In the genomic region with DNA sequence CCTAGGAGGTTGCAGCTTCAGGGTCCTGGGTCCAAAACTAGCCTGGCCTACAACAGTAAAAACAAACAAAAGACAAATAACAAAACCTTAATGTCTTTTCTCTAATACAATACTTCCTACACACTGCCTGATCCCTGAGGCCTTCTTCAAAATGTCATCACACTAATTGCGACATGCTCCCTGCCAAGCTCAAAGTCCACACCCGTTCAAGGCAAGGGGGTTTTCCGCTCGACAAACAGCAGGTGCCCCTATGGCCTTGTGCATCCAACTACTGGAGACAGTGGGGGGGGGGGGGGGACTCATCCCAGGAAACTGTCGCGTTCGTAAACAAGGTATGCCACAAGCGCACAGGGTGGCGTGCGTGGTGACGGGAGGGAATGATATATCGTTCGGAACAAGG, we compare ENCODE assay signal across 8 mouse cellular contexts. TPM values are rescaled to one million over a fixed set of nuclear protein-coding genes. Genes with fewer than 3 reads are reported as not detected.
A peak's percentile ranks its signal among the peaks of the same experiment; 100 is the strongest.
DNase-seq lines count a peak whose midpoint lies in the region; ATAC-seq lines count a peak whose summit lies in the region.

No protein-coding gene starts in this region.

- peak overlapping the region; percentile 89; the same call in 1 of the 2 replicates for H3K27ac ChIP-seq in lung, embryonic 15.5 days
- peak overlapping the region; percentile 94 for H3K27ac ChIP-seq in neural tube, embryonic 15.5 days (replicated peaks)

- peaks cover 44% of the 10 kb centered on the region for H3K4me1 ChIP-seq in lung, embryonic 15.5 days
- peaks cover 47% of the 10 kb centered on the region for H3K4me1 ChIP-seq in neural tube, embryonic 15.5 days

- 1% methylated on average over 13 of the region's 13 CpGs for WGBS in lung, embryonic 15.5 days
- 1% methylated on average over 13 of the region's 13 CpGs for WGBS in neural tube, embryonic 15.5 days

- H3K4me2 ChIP-seq in lung, embryonic 15.5 days: peak overlapping the region; percentile 85
- H3K4me2 ChIP-seq in neural tube, embryonic 15.5 days: peak overlapping the region; percentile 82

- no peak for DNase-seq in lung, adult 18-20 months
- peak; percentile 37 to 69 for DNase-seq in kidney, postnatal 25 days
- no peak for DNase-seq in right cerebral cortex, adult 2 months (ENCODE audit: low spot score in 2 of 2)
- DNase-seq in embryo, embryonic 9.5 days (ENCODE audit: extremely low spot score): no peak
- DNase-seq in adrenal gland, adult 18-20 months (ENCODE audit: low spot score in 2 of 2): no peak

- H3K27me3 ChIP-seq in lung, embryonic 15.5 days: no peaks in the 10 kb centered on the region
- H3K27me3 ChIP-seq in neural tube, embryonic 15.5 days (replicated peaks): no peaks in the 10 kb centered on the region

- H3K9me3 ChIP-seq in lung, embryonic 15.5 days: no peaks in the 10 kb centered on the region
- H3K9me3 ChIP-seq in neural tube, embryonic 15.5 days (replicated peaks): no peaks in the 10 kb centered on the region

- no peak for ATAC-seq in lung, embryonic 15.5 days (ENCODE audit: borderline replicate concordance, extremely low read depth, low FRiP score, low TSS enrichment)
- 0 out of 2 replicates have a peak, but pooled peaks have one; percentile 3 for ATAC-seq in erythroblast, adult 5-6 weeks (replicated peaks; ENCODE audit: low FRiP score, poor library complexity, severe bottlenecking)
- no peak for ATAC-seq in neural tube, embryonic 15.5 days (ENCODE audit: low FRiP score)

- H3K36me3 ChIP-seq in lung, embryonic 15.5 days: no peaks in the 10 kb centered on the region
- H3K36me3 ChIP-seq in neural tube, embryonic 15.5 days: no peaks in the 10 kb centered on the region

- peak overlapping the region; percentile 99 for H3K9ac ChIP-seq in lung, embryonic 15.5 days
- H3K9ac ChIP-seq in neural tube, embryonic 15.5 days (replicated peaks): peak overlapping the region; percentile 90

- H3K4me3 ChIP-seq in lung, embryonic 15.5 days: peak overlapping the region; percentile 93
- peak overlapping the region; percentile 98 for H3K4me3 ChIP-seq in neural tube, embryonic 15.5 days (replicated peaks)

RNA-seq across cellular contexts. Expression of gene Rexo1, which starts 0.7 kb away (rescaled TPM):
- 25.0 and 25.8 TPM in 2 replicates for polyA plus RNA-seq in lung, embryonic 15.5 days (2015; fragmentation: Nextera tagmentation; extraction: Ambion mirVana)
- total RNA-seq in erythroblast, adult 5-6 weeks (2015; ENCODE audit: low replicate concordance): 18.0 and 20.2 TPM in 2 replicates
- total RNA-seq in erythroblast, adult 5-6 weeks (2017; ENCODE audit: low replicate concordance): 10.7 and 12.0 TPM in 2 replicates
- polyA plus RNA-seq in neural tube, embryonic 15.5 days (2015; fragmentation: Nextera tagmentation; extraction: Ambion mirVana): 29.5 TPM in 2 replicates
- total RNA-seq in adrenal gland, adult 18-20 months (2021): 10 to 100 TPM; 32.9 to 48.4 TPM

RNA-seq across cellular contexts. Expression of gene Klf16, which starts 16.5 kb away (rescaled TPM):
- 10.1 and 10.2 TPM in 2 replicates for polyA plus RNA-seq in lung, embryonic 15.5 days (2015; fragmentation: Nextera tagmentation; extraction: Ambion mirVana)
- total RNA-seq in erythroblast, adult 5-6 weeks (2015; ENCODE audit: low replicate concordance): 0.96 and 1.0 TPM in 2 replicates
- total RNA-seq in erythroblast, adult 5-6 weeks (2017; ENCODE audit: low replicate concordance): 2.3 and 4.2 TPM in 2 replicates
- polyA plus RNA-seq in neural tube, embryonic 15.5 days (2015; fragmentation: Nextera tagmentation; extraction: Ambion mirVana): 6.5 TPM in 2 replicates
- total RNA-seq in adrenal gland, adult 18-20 months (2021): 10 to 100 TPM; 11.3 to 12.3 TPM

RNA-seq across cellular contexts. Expression of gene Atp8b3, which starts 21.7 kb away (rescaled TPM):
- polyA plus RNA-seq in lung, embryonic 15.5 days (2015; fragmentation: Nextera tagmentation; extraction: Ambion mirVana): 0.05 and 0.16 TPM in 2 replicates
- total RNA-seq in erythroblast, adult 5-6 weeks (2015; ENCODE audit: low replicate concordance): not detected in 2 replicates
- 0.43 TPM in 1 of 2 replicates, not detected in the other for total RNA-seq in erythroblast, adult 5-6 weeks (2017; ENCODE audit: low replicate concordance)
- polyA plus RNA-seq in neural tube, embryonic 15.5 days (2015; fragmentation: Nextera tagmentation; extraction: Ambion mirVana): 1.4 and 1.5 TPM in 2 replicates
- 1 to 10 TPM in 1 of 2 experiments, under 1 TPM in 1; 0.80 to 1.1 TPM for total RNA-seq in adrenal gland, adult 18-20 months (2021)

RNA-seq across cellular contexts. Expression of gene Abhd17a, which starts 29.5 kb away (rescaled TPM):
- polyA plus RNA-seq in lung, embryonic 15.5 days (2015; fragmentation: Nextera tagmentation; extraction: Ambion mirVana): 122 and 133 TPM in 2 replicates
- 23.6 and 66.1 TPM in 2 replicates for total RNA-seq in erythroblast, adult 5-6 weeks (2015; ENCODE audit: low replicate concordance)
- total RNA-seq in erythroblast, adult 5-6 weeks (2017; ENCODE audit: low replicate concordance): 2.0 and 7.7 TPM in 2 replicates
- polyA plus RNA-seq in neural tube, embryonic 15.5 days (2015; fragmentation: Nextera tagmentation; extraction: Ambion mirVana): 148 and 152 TPM in 2 replicates
- total RNA-seq in adrenal gland, adult 18-20 months (2021): 100 to 1,000 TPM in 1 of 2 experiments, 10 to 100 TPM in 1; 94.5 to 102 TPM

RNA-seq across cellular contexts. Expression of gene Scamp4, which starts 42.1 kb away (rescaled TPM):
- 79.0 and 84.8 TPM in 2 replicates for polyA plus RNA-seq in lung, embryonic 15.5 days (2015; fragmentation: Nextera tagmentation; extraction: Ambion mirVana)
- total RNA-seq in erythroblast, adult 5-6 weeks (2015; ENCODE audit: low replicate concordance): 7.3 and 14.0 TPM in 2 replicates
- total RNA-seq in erythroblast, adult 5-6 weeks (2017; ENCODE audit: low replicate concordance): 2.6 and 3.1 TPM in 2 replicates
- 68.2 and 79.8 TPM in 2 replicates for polyA plus RNA-seq in neural tube, embryonic 15.5 days (2015; fragmentation: Nextera tagmentation; extraction: Ambion mirVana)
- total RNA-seq in adrenal gland, adult 18-20 months (2021): 10 to 100 TPM; 49.7 to 54.4 TPM

Comparison
In these comparisons a context has a peak if more than half of its experiments do, and no peak if none do; other contexts are left out.
1. DNase-seq: peak in kidney, postnatal 25 days (2 of 2); none in lung, adult 18-20 months (0 of 2), right cerebral cortex, adult 2 months (0 of 2), embryo, embryonic 9.5 days (single experiment) and adrenal gland, adult 18-20 months (0 of 2).